Mouse (Mus musculus): ENCODE data around the gene Cdk2ap2.

DNA sequence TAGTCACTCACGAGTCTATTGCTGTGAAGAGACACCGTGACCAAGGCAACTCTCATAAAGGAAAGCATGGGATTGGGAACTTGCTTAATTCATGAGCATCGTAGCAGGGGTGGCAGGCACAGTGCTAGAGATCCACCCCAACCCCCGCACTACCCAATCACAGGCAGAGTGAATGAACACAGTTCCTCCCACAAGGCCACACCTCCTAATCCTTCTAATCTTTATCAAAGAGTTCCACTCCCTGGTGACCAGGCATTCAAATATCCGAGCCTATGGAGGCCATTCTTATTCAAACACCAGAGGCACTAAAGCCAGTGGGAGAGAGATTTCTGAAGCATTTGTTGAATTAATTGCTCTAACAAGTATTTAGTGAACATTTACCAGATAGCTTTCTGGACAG, 49.0 kb downstream of the Cdk2ap2 start:
- TF ChIP-seq CTCF (IDR thresholded peaks at IDR 0.05; ENCODE audit: low read depth), result no peak
- no peak for TF ChIP-seq EP300 (optimal IDR thresholded peaks at IDR 0.05)
